Mouse (Mus musculus): Measurements from ENCODE around the gene Thsd7b. TPM values are rescaled to one million over a fixed set of nuclear protein-coding genes. Genes with fewer than 3 reads are reported as not detected.
A peak's percentile ranks its signal among the peaks of the same experiment; 100 is the strongest.
"Not testable (repeated sequence)": the region's sequence is repeated elsewhere in the genome, so short reads cannot be mapped to it uniquely, and the experiment has no call there.

The Thsd7b gene
- total RNA-seq, 1 experiment, result 0.18 TPM

GRCm38 (mm10) chr1:130167260-130167659 lies 894.2 kb downstream of the Thsd7b start:
- no peaks in the 10 kb centered on the region for H3K4me1 ChIP-seq (ENCODE audit: control insufficient read depth in 2 of 2, insufficient read depth in 2 of 2, low read length in 2 of 2, poor library complexity in 1 of 2)
- no peak overlapping the region for H3K4me3 ChIP-seq (ENCODE audit: insufficient read depth in 1 of 2, low read depth in 1 of 2, low read length in 2 of 2, poor library complexity in 1 of 2, severe bottlenecking in 1 of 2)
- 0 out of 2 replicates have a peak, but pooled peaks have one; percentile 41 for TF ChIP-seq ZNF384 (IDR thresholded peaks at IDR 0.05; ENCODE audit: low read depth, low read length)
- TF ChIP-seq ZC3H11A (IDR thresholded peaks at IDR 0.05; ENCODE audit: borderline replicate concordance, low read depth, low read length), result peak; percentile 73
- no peak for TF ChIP-seq MAFK (IDR thresholded peaks at IDR 0.05; ENCODE audit: insufficient read depth, low read depth, low read length)
- peak; percentile 22 for DNase-seq (ENCODE audit: low read depth, low spot score)
- no peaks in the 10 kb centered on the region for H3K9me3 ChIP-seq (ENCODE audit: control insufficient read depth, insufficient read depth, low read depth, low read length)
- in situ Hi-C loops (cut with MboI; ENCODE audit: low sequenced_read_pairs in 2 of 2, unreplicated experiment in 2 of 2), result loop anchor here in 1 of 2 experiments (25.0 kb wide), 1 partner anchor 195 kb away; no protein-coding TSS in a partner anchor
- no peak overlapping the region for H3K27ac ChIP-seq (ENCODE audit: insufficient read depth, low read depth, low read length, poor library complexity, severe bottlenecking)
- H3K36me3 ChIP-seq (ENCODE audit: control insufficient read depth, insufficient read depth, low read length, poor library complexity, severe bottlenecking), result no peaks in the 10 kb centered on the region
- no peak overlapping the region for H3K9ac ChIP-seq (ENCODE audit: insufficient read depth, low read depth, low read length, poor library complexity, severe bottlenecking)

DNA sequence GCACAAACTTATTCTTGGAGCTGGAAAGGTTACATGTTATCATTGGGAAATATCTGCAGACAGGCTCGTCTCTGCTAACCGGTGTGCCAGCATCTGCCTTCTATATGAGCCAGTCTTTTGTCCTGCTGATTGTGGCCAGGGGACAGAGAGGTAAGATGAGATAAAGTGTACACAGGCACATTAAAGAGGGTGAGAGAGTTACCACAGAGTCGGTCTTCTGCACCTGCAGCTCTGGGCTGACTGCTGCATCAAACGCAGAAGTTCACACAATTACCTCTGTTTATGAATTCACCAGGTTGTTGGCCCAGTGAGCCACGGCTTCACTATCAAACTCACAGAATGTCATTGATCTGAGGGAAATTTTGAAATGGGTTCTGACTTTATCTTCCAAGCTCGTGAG lies 896.8 kb downstream of the Thsd7b start:
- Histone ChIP-seq H3K36me3 (ENCODE audit: control insufficient read depth, insufficient read depth, low read length, poor library complexity, severe bottlenecking) (no peaks in the 10 kb centered on the region), H3K27ac (ENCODE audit: insufficient read depth, low read depth, low read length, poor library complexity, severe bottlenecking) (no peak overlapping the region), H3K4me1 (ENCODE audit: control insufficient read depth in 2 of 2, insufficient read depth in 2 of 2, low read length in 2 of 2, poor library complexity in 1 of 2) (no peaks in the 10 kb centered on the region), H3K4me3 (ENCODE audit: insufficient read depth in 1 of 2, low read depth in 1 of 2, low read length in 2 of 2, poor library complexity in 1 of 2, severe bottlenecking in 1 of 2) (no peak overlapping the region), H3K9me3 (ENCODE audit: control insufficient read depth, insufficient read depth, low read depth, low read length) (no peaks in the 10 kb centered on the region), H3K9ac (ENCODE audit: insufficient read depth, low read depth, low read length, poor library complexity, severe bottlenecking) (no peak overlapping the region)
- no peak for DNase-seq (ENCODE audit: low read depth, low spot score)
- TF ChIP-seq CHD2 (IDR thresholded peaks at IDR 0.05; ENCODE audit: low read depth, low read length), result no peak
- no peak for TF ChIP-seq ZC3H11A (IDR thresholded peaks at IDR 0.05; ENCODE audit: borderline replicate concordance, low read depth, low read length)
- TF ChIP-seq MAFK (IDR thresholded peaks at IDR 0.05; ENCODE audit: insufficient read depth, low read depth, low read length), result no peak
- TF ChIP-seq ZNF384 (IDR thresholded peaks at IDR 0.05; ENCODE audit: low read depth, low read length), result no peak
- TF ChIP-seq HCFC1 (IDR thresholded peaks at IDR 0.05; ENCODE audit: borderline replicate concordance, insufficient read depth, low read length), result no peak
- in situ Hi-C loops (cut with MboI; ENCODE audit: low sequenced_read_pairs in 2 of 2, unreplicated experiment in 2 of 2), result loop anchor here in 1 of 2 experiments (25.0 kb wide), 1 partner anchor 192 kb away; no protein-coding TSS in a partner anchor

DNA sequence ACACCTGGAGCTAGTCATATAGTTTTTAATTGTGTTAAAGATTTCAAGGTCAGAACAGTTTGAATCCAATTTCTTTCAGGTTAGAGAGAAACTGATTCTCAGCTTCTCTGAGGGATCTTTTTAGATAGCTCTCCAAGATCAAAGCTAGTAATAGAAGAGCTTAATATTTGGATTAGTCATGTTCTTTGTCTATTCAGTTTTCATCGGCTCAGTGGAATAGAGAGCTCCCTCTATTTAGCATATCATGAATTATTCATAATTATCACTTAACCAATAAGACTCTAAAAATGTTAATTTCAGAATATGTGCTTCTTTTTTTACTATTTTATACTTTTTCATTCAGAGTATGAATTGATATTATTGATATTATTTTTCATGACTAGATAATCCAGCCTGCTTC lies 897.2 kb downstream of the Thsd7b start:
- H3K9ac ChIP-seq (ENCODE audit: insufficient read depth, low read depth, low read length, poor library complexity, severe bottlenecking), result no peak overlapping the region
- no peaks in the 10 kb centered on the region for H3K9me3 ChIP-seq (ENCODE audit: control insufficient read depth, insufficient read depth, low read depth, low read length)
- no peaks in the 10 kb centered on the region for H3K4me1 ChIP-seq (ENCODE audit: control insufficient read depth in 2 of 2, insufficient read depth in 2 of 2, low read length in 2 of 2, poor library complexity in 1 of 2)
- no peak overlapping the region for H3K4me3 ChIP-seq (ENCODE audit: insufficient read depth in 1 of 2, low read depth in 1 of 2, low read length in 2 of 2, poor library complexity in 1 of 2, severe bottlenecking in 1 of 2)
- DNase-seq (ENCODE audit: low read depth, low spot score), result no peak
- TF ChIP-seq ZC3H11A (IDR thresholded peaks at IDR 0.05; ENCODE audit: borderline replicate concordance, low read depth, low read length) (no peak), ZNF384 (IDR thresholded peaks at IDR 0.05; ENCODE audit: low read depth, low read length) (no peak), CHD2 (IDR thresholded peaks at IDR 0.05; ENCODE audit: low read depth, low read length) (no peak), HCFC1 (IDR thresholded peaks at IDR 0.05; ENCODE audit: borderline replicate concordance, insufficient read depth, low read length) (no peak), MAFK (IDR thresholded peaks at IDR 0.05; ENCODE audit: insufficient read depth, low read depth, low read length) (no peak)
- H3K27ac ChIP-seq (ENCODE audit: insufficient read depth, low read depth, low read length, poor library complexity, severe bottlenecking), result no peak overlapping the region
- no peaks in the 10 kb centered on the region for H3K36me3 ChIP-seq (ENCODE audit: control insufficient read depth, insufficient read depth, low read length, poor library complexity, severe bottlenecking)
- in situ Hi-C loops (cut with MboI; ENCODE audit: low sequenced_read_pairs in 2 of 2, unreplicated experiment in 2 of 2), result loop anchor here in 1 of 2 experiments (25.0 kb wide), 1 partner anchor 192 kb away; no protein-coding TSS in a partner anchor

DNA sequence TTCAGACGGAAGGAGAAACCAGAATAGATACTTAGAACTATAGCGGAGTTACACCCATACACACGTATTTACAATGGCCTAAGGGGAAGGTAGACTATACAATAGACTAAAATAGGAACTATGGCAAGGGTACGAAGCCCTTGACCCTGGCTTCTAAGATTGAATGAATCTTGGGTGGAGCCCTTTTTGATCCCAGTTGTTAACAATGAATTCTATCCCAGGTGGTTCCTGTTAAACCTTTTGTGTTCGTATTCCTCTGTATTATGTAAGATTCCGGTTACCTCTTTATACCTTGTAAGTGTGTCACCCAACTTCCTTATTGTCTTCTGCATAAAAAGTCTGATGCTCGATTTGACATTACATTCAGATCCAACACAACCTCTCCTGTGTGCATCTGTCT lies 913.7 kb downstream of the Thsd7b start:
- H3K4me3 ChIP-seq (ENCODE audit: insufficient read depth in 1 of 2, low read depth in 1 of 2, low read length in 2 of 2, poor library complexity in 1 of 2, severe bottlenecking in 1 of 2); H3K9me3 ChIP-seq (ENCODE audit: control insufficient read depth, insufficient read depth, low read depth, low read length); H3K27ac ChIP-seq (ENCODE audit: insufficient read depth, low read depth, low read length, poor library complexity, severe bottlenecking); H3K9ac ChIP-seq (ENCODE audit: insufficient read depth, low read depth, low read length, poor library complexity, severe bottlenecking); DNase-seq (ENCODE audit: low read depth, low spot score); in situ Hi-C loops (cut with MboI; ENCODE audit: low sequenced_read_pairs in 2 of 2, unreplicated experiment in 2 of 2); H3K36me3 ChIP-seq (ENCODE audit: control insufficient read depth, insufficient read depth, low read length, poor library complexity, severe bottlenecking); H3K4me1 ChIP-seq (ENCODE audit: control insufficient read depth in 2 of 2, insufficient read depth in 2 of 2, low read length in 2 of 2, poor library complexity in 1 of 2): not testable (repeated sequence)

Measured in ES-E14 (cell line).